Mouse (Mus musculus) stomach, postnatal 0 days (tissue): ENCODE measurements around the gene Cox15.

Experiments used
- CTCF ChIP-seq: IDR thresholded peaks from 2 replicates; pipeline ENCODE4 v1.5.1; 2016; ENCODE audit warnings: antibody characterized with exemption, low read depth, mild to moderate bottlenecking, moderate library complexity
- EP300 ChIP-seq: optimal IDR thresholded peaks from 2 replicates; pipeline ENCODE3; 2016; ENCODE audit warnings: antibody characterized with exemption

DNA sequence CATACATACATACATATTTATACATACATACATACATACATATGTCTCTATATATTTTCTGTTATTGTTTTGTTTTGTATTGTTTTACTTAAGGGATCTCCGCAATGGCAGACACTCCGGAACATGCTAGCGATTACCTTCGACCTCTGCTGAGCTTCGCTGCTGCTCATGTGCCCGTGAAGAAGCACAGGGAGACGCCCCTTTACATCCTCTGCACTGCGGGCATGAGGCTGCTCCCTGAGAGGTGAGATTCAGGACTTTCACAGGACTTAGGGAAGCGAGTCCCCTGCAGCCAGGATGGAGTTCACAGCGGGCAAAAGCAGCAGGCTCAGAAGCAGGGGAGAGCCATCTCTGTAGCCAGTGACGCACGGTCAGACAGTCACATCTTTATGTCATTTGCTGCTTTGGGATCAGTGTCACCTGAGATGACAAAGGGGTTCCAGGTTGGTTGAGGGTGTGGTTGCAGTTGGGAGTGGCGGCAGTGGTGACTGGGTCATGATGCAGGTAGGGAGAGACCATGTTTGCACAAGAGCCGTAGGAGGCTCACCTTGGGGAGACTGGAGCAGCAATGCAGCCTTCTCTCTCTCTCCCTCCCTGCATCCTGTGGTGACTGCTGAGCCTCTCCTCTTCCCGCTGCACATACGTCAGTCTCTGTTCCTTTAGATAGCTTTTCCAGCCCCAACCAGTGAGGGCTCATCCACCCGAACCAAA, 47.9 kb downstream of the Cox15 start:
- TF ChIP-seq CTCF: no peak
- no peak for TF ChIP-seq EP300
